Comparison of ENCODE assay signal across 8 mouse cellular contexts in genomic region chr7:96983660-96984347, GRCm38 (mm10). TPM values are rescaled to one million over a fixed set of nuclear protein-coding genes. Genes with fewer than 3 reads are reported as not detected.
DNase-seq lines count a peak whose midpoint lies in the region; ATAC-seq and TF ChIP-seq lines count a peak whose summit lies in the region.

No protein-coding gene starts in this region.

- WGBS in heart, embryonic 15.5 days, result 43% methylated on average over 7 of the region's 7 CpGs
- WGBS in lung, embryonic 14.5 days, result 28% methylated on average over 7 of the region's 7 CpGs
- 31% methylated on average over 7 of the region's 7 CpGs for WGBS in stomach, postnatal 0 days
- 72% methylated on average over 7 of the region's 7 CpGs for WGBS in liver, postnatal 0 days (ENCODE audit: insufficient replicate concordance)

- no peak for TF ChIP-seq CTCF in ES-Bruce4 (IDR thresholded peaks at IDR 0.05; ENCODE audit: low read depth, low read length)
- TF ChIP-seq CTCF in lung, embryonic 14.5 days (IDR thresholded peaks at IDR 0.05; ENCODE audit: low read depth), result no peak; the same call in 1 of the 2 replicates
- peak; percentile 24; the same call in 1 of the 2 replicates for TF ChIP-seq CTCF in stomach, postnatal 0 days (IDR thresholded peaks at IDR 0.05; ENCODE audit: low read depth)
- no peak for TF ChIP-seq CTCF in liver, postnatal 0 days (IDR thresholded peaks at IDR 0.05; ENCODE audit: low read depth)

- H3K4me2 ChIP-seq in heart, embryonic 15.5 days, result no peak overlapping the region
- no peak overlapping the region for H3K4me2 ChIP-seq in lung, embryonic 14.5 days
- no peak overlapping the region for H3K4me2 ChIP-seq in stomach, postnatal 0 days (replicated peaks; ENCODE audit: low read depth)
- no peak overlapping the region for H3K4me2 ChIP-seq in liver, postnatal 0 days (ENCODE audit: low read depth, low read length)

- H3K27ac ChIP-seq in ES-Bruce4 (ENCODE audit: insufficient read depth, low read length), result peak overlapping the region; percentile 62
- H3K27ac ChIP-seq in heart, embryonic 15.5 days, result peak overlapping the region; percentile 56
- H3K27ac ChIP-seq in lung, embryonic 14.5 days (ENCODE audit: low read depth), result peak overlapping the region; percentile 26
- peak overlapping the region; percentile 42 for H3K27ac ChIP-seq in stomach, postnatal 0 days (replicated peaks)
- H3K27ac ChIP-seq in liver, postnatal 0 days (ENCODE audit: low read depth), result no peak overlapping the region

- H3K36me3 ChIP-seq in ES-Bruce4 (ENCODE audit: control insufficient read depth, insufficient read depth, low read length, poor library complexity, severe bottlenecking), result no peaks in the 10 kb centered on the region
- H3K36me3 ChIP-seq in heart, embryonic 15.5 days, result no peaks in the 10 kb centered on the region
- H3K36me3 ChIP-seq in lung, embryonic 14.5 days (ENCODE audit: insufficient read depth), result no peaks in the 10 kb centered on the region
- no peaks in the 10 kb centered on the region for H3K36me3 ChIP-seq in stomach, postnatal 0 days (ENCODE audit: control insufficient read depth, insufficient read depth, low read length)
- no peaks in the 10 kb centered on the region for H3K36me3 ChIP-seq in liver, postnatal 0 days (replicated peaks; ENCODE audit: insufficient read depth, low read length)

- TF ChIP-seq EP300 in ES-Bruce4 (IDR thresholded peaks at IDR 0.05; ENCODE audit: insufficient read depth, low read depth, low read length), result no peak
- TF ChIP-seq EP300 in stomach, postnatal 0 days (optimal IDR thresholded peaks at IDR 0.05), result no peak
- no peak for TF ChIP-seq EP300 in liver, postnatal 0 days (IDR thresholded peaks at IDR 0.05; ENCODE audit: low read depth)

- no peak overlapping the region for H3K9ac ChIP-seq in ES-Bruce4 (ENCODE audit: low read depth, poor library complexity, severe bottlenecking)
- no peak overlapping the region for H3K9ac ChIP-seq in heart, embryonic 15.5 days
- no peak overlapping the region for H3K9ac ChIP-seq in lung, embryonic 14.5 days
- H3K9ac ChIP-seq in stomach, postnatal 0 days (ENCODE audit: low read length), result no peak overlapping the region
- H3K9ac ChIP-seq in liver, postnatal 0 days (replicated peaks), result no peak overlapping the region

- H3K4me3 ChIP-seq in ES-Bruce4 (ENCODE audit: low read depth, low read length), result no peak overlapping the region
- H3K4me3 ChIP-seq in heart, embryonic 15.5 days, result no peak overlapping the region
- H3K4me3 ChIP-seq in lung, embryonic 14.5 days (ENCODE audit: low read depth, low read length), result no peak overlapping the region
- no peak overlapping the region for H3K4me3 ChIP-seq in stomach, postnatal 0 days (ENCODE audit: low read depth, low read length)
- no peak overlapping the region for H3K4me3 ChIP-seq in liver, postnatal 0 days (ENCODE audit: low read depth, low read length)

- H3K27me3 ChIP-seq in ES-Bruce4 (ENCODE audit: control insufficient read depth, insufficient read depth, low read length, poor library complexity, severe bottlenecking), result no peaks in the 10 kb centered on the region
- no peaks in the 10 kb centered on the region for H3K27me3 ChIP-seq in heart, embryonic 15.5 days
- no peaks in the 10 kb centered on the region for H3K27me3 ChIP-seq in lung, embryonic 14.5 days (ENCODE audit: insufficient read depth, low read length)
- no peaks in the 10 kb centered on the region for H3K27me3 ChIP-seq in stomach, postnatal 0 days (ENCODE audit: control insufficient read depth, insufficient read depth, low read length)
- H3K27me3 ChIP-seq in liver, postnatal 0 days (ENCODE audit: insufficient read depth, low read length), result no peaks in the 10 kb centered on the region

- TF ChIP-seq POLR2A in ES-Bruce4 (IDR thresholded peaks at IDR 0.05; ENCODE audit: insufficient read depth, low read length), result no peak

- H3K4me1 ChIP-seq in ES-Bruce4 (ENCODE audit: control insufficient read depth, insufficient read depth, low read length), result peaks cover 2% of the 10 kb centered on the region
- peaks cover 36% of the 10 kb centered on the region for H3K4me1 ChIP-seq in heart, embryonic 15.5 days (replicated peaks)
- 0 out of 2 replicates have a peak, but pooled peaks cover 4% of the 10 kb centered on the region for H3K4me1 ChIP-seq in lung, embryonic 14.5 days (ENCODE audit: insufficient read depth)
- no peaks in the 10 kb centered on the region for H3K4me1 ChIP-seq in stomach, postnatal 0 days (replicated peaks; ENCODE audit: control insufficient read depth, insufficient read depth)
- H3K4me1 ChIP-seq in liver, postnatal 0 days (ENCODE audit: insufficient read depth), result peaks cover 24% of the 10 kb centered on the region

- DNase-seq in embryo, embryonic 10.5 days (ENCODE audit: low spot score), result peak; percentile 34
- no peak for DNase-seq in embryo, embryonic 10 days (ENCODE audit: low spot score)
- peak; percentile 65 for DNase-seq in lung, embryonic 14.5 days
- no peak for DNase-seq in stomach, postnatal 0 days (ENCODE audit: low spot score)
- DNase-seq in liver, postnatal 0 days, result no peak
- DNase-seq in cerebellum, postnatal 36 days, result no peak

- no peaks in the 10 kb centered on the region for H3K9me3 ChIP-seq in ES-Bruce4 (replicated peaks; ENCODE audit: control insufficient read depth, insufficient read depth, low read length, poor library complexity, severe bottlenecking)
- H3K9me3 ChIP-seq in heart, embryonic 15.5 days (replicated peaks), result no peaks in the 10 kb centered on the region
- H3K9me3 ChIP-seq in lung, embryonic 14.5 days (ENCODE audit: low read depth, low read length), result no peaks in the 10 kb centered on the region
- no peaks in the 10 kb centered on the region for H3K9me3 ChIP-seq in stomach, postnatal 0 days (ENCODE audit: control insufficient read depth, low read length)
- no peaks in the 10 kb centered on the region for H3K9me3 ChIP-seq in liver, postnatal 0 days (ENCODE audit: low read length)

- ATAC-seq in heart, embryonic 15.5 days (replicated peaks; ENCODE audit: insufficient number of reproducible peaks, insufficient read depth, low FRiP score, low read depth), result peak; percentile 43; the same call in 1 of the 2 replicates
- ATAC-seq in lung, embryonic 14.5 days (ENCODE audit: insufficient read depth), result peak; percentile 73
- ATAC-seq in stomach, postnatal 0 days (ENCODE audit: low FRiP score, low TSS enrichment), result peak; percentile 26; the same call in 1 of the 2 replicates
- ATAC-seq in liver, postnatal 0 days, result no peak

RNA-seq across cellular contexts. Expression of gene Nars2, which starts 32.5 kb away (rescaled TPM):
- polyA plus RNA-seq in ES-Bruce4 (2011; ENCODE audit: insufficient read depth, insufficient read length, low read depth, missing spikeins), result 19.5 and 22.5 TPM in 2 replicates
- 13.4 and 20.4 TPM in 2 replicates for polyA plus RNA-seq in heart, embryonic 15.5 days (2015; fragmentation: Nextera tagmentation; extraction: Ambion mirVana)
- polyA plus RNA-seq in lung, embryonic 14.5 days (2014; fragmentation: Nextera tagmentation; extraction: Ambion mirVana), result 20.4 and 25.4 TPM in 2 replicates
- polyA plus RNA-seq in stomach, postnatal 0 days (2015; fragmentation: Nextera tagmentation; extraction: Ambion mirVana), result 14.5 and 17.2 TPM in 2 replicates
- 13.3 and 14.1 TPM in 2 replicates for polyA plus RNA-seq in liver, postnatal 0 days (2015; fragmentation: Nextera tagmentation; extraction: Ambion mirVana)

Comparison
In these comparisons a context has a peak if more than half of its experiments do, and no peak if none do; other contexts are left out.
1. DNase-seq: peak in embryo, embryonic 10.5 days (single experiment) and lung, embryonic 14.5 days (single experiment); none in embryo, embryonic 10 days (single experiment), stomach, postnatal 0 days (single experiment), liver, postnatal 0 days (single experiment) and cerebellum, postnatal 36 days (0 of 2).